Mouse (Mus musculus) right cerebral cortex, postnatal 4 days (tissue): ENCODE measurements around the gene Itgal.
A peak's percentile ranks its signal among the peaks of the same experiment; 100 is the strongest.
"Not testable (repeated sequence)": the region's sequence is repeated elsewhere in the genome, so short reads cannot be mapped to it uniquely, and the experiment has no call there.

Source experiments
- DNase-seq: peaks from one replicate; pipeline ENCODE4 v3.0.0-alpha.2; 2022

Itgal gene

DNA sequence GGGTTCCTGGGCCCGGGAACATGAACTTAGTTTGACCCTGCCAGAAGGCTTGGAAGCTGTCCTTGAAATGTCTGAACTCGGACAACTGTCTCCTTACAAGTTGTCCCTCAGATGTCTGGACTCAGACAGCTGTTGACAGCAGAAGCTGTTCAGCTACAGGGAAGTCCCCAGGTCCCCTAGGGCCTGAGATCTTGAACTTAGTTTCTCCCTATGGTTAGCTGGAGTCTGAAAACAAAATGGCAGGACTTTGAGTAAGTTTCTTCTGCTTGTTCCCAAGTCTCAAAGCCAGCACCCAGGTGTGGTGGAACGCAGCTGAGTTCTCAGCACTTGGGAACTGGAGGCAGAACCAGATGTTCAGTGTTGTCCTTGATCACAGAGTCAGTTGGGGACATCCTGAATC, 16.0 kb upstream of the Itgal start:
- no peak for DNase-seq

DNA sequence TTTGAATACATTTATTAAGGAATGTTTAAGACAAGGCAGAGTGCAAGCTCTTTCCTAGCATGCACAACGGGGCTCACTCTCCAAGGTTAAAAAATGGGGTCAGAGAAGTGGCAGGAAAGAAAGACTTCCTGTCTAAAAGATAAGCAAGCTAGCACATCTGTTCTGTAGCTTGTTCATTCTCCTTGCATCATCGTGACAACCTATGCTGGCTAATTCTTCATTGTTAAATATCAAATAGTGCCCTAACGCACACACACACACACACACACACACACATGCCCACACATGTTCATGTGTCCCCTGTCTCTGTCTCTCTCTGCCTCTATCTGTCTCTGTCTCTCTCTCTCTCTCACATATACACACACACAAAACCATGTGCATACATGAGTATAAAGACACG, 14.9 kb upstream of the Itgal start:
- no peak for DNase-seq

GRCm38 (mm10) chr7:127282190-127282589, 13.9 kb upstream of the Itgal start:
- no peak for DNase-seq

DNA sequence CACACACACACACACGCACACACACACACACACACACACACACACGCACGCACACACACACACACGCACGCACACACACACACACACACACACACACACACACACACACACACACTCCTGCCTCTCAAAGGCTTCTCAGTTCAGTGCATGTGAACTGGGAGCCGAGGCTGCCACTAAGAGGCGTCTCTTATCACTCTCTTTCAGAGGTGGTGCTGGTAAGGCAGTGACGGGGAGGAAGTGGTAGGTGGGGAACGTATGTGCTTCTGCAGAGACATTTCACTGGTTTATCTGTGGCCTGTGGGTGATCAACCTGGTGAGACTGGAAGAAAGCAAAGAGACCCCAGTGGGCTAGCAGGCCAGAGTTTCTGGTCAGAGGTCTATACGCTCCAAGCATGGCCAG, 10.9 kb upstream of the Itgal start:
- DNase-seq, result no peak

DNA sequence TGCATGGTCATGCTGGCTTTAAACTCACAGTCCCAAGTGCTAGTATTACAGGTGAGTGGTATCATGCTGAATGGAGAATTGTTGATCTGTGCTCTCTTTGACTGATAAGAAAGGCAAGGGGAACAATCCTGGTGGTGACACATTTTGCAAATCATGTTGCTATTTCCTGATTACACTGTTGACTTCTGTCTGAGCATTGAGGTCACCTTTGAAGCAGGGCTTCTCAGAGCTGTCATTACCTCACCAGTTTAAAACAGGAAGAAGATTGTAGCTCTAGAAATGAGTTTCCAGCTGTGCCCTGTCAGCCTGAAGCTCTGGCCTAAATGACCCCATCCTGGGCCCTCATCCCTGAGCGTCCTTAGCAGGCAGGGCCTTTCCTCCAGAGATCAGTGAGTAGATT, 8.1 kb upstream of the Itgal start:
- DNase-seq, result no peak

- no peak for DNase-seq
Observed at GRCm38 (mm10) chr7:127289306-127289705, 6.8 kb upstream of the Itgal start.

DNA sequence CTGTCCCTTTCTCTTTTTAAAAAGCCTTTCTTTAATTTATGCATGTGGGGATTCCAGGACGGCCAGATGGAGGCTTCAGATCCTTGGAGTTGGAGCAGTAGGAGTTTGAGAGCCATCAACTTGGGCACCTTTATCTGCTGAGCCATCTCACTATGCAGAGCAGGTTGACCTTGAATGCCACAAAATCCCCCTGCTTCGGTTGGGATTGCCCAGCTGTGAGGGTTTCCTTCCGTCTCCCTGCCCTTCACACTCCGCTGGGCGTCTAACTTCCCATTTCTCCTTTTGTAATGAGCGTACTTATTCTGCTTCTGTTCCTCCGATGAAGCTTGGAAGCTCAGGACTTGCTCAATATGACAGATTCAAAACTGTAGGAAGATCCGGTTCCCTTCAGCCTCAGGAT, 5.9 kb upstream of the Itgal start:
- no peak for DNase-seq

GRCm38 (mm10) chr7:127296786-127297555, 911 bp downstream of the Itgal start:
- DNase-seq, result no peak

DNA sequence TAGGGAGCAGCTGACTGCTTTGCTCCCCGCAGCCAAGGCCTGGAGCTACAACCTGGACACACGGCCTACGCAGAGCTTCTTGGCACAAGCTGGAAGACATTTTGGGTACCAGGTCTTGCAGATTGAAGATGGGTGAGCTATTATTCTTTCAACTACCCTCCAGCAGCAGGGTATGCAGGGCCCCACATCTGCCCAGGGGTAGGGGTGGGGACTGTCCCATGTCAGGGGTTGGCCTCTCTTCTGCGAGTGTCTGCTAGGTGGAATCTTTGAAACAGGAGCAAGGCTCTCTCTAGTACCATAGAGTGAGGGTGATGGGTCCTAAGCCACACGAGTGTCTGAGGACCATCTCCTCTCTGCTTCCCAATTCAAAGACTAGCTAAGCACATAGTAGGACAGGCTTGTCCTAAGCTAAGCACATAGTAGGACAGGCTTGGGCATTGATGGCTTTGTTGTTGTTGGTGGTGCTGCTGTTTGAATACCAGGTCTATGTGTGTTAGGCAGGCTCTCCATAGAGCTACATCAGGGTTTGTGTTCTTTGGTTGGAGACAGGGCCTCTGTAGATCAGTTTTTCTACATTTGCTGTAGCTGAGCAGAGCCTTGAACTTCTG, 1.6 kb downstream of the Itgal start:
- DNase-seq, result no peak

- no peak for DNase-seq
Observed at GRCm38 (mm10) chr7:127308431-127308830, 12.4 kb downstream of the Itgal start.

DNA sequence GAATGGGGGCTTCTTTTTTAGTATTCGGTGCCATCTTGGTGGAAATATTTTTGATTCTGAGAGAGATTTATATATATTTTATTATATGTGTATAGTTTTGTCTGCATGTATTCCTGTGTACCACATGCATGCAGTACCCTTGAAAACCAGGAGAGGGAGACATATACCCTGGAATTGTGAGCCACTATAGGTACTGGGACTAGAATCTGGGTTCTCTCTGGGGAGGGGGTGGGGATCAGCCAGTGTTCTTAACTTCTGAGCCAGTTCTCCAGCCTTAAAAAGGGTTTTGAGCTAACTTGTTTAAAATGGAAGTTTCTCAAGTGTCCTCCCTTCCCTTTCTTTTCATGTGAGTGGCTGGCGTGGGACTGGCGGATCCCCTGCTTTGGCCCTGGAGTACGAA, 12.8 kb downstream of the Itgal start:
- peak; percentile 35 for DNase-seq

DNA sequence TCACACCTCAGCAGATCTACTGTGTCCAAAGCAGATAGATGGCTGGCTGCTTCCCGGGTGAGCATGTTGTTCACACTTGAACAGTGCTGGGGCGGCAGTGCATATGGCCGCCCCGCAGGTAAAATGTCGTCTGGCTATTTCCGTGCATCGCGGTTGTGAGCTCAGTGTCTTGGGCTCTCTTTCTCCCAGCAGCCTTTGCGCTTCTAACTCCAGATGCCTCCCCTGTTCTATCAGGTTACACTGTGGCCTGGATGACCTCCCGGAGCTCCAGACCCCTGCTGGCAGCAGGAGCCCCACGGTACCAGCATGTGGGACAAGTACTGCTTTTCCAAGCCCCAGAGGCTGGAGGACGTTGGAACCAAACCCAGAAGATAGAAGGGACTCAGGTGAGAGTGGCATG, 13.9 kb downstream of the Itgal start:
- DNase-seq, result no peak

DNA sequence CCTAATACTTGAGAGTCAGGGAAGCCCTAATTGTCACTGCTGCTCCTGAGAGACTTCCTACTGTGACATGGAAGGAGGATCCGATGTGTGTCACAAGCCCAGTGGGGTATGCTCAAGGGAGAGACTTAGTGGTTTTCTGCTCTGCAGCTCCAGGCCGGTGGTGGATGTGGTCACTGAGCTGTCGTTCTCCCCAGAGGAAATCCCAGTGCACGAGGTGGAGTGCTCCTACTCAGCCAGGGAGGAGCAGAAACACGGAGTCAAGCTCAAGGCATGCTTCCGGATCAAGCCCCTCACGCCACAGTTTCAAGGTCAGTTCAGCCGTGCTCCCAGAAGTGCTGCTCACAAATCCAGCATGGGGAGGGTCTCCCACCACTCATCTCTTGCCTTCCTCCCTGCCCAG, 17.9 kb downstream of the Itgal start:
- DNase-seq, result no peak

GRCm38 (mm10) chr7:127321106-127321505, 25.0 kb downstream of the Itgal start:
- no peak for DNase-seq

DNA sequence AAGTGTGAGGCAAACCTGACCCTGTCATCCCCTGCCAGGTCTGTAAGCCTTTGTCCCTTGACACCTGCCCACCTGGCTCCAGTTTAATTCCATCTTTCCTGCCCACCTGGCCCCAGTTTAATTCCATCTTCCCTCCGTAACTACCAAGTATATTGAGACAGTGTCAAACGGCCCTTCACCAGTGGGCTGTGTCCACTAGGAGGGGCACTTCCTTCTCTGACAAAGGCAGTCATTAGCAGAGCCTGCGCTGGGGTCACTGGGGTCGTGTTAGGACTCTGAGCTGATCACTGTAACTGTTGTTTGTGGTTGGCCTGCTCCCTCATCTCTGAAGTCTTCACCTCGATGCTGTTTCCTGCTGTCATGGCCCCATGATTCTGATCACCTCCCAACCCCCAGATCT, 26.0 kb downstream of the Itgal start:
- no peak for DNase-seq

DNA sequence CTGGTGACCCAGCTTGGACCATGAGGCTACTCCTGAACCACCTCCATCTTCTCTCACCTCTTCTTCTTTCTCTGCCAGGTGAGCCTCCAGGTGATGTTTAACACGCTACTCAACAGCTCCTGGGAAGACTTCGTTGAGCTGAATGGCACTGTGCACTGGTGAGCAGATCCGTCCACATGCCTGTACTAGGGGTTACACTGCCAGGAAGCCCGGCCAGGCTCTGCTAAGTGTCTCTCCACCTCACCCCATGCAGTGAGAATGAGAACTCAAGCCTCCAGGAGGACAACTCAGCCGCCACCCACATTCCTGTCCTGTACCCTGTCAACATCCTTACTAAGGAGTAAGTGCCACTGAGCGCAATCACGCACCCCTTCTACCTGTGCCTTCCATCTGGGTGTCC, 28.9 kb downstream of the Itgal start:
- DNase-seq, result no peak

GRCm38 (mm10) chr7:127325550-127325949, 29.5 kb downstream of the Itgal start:
- no peak for DNase-seq

- DNase-seq, result peak; percentile 40
Observed at GRCm38 (mm10) chr7:127326685-127327084, 30.6 kb downstream of the Itgal start.

DNA sequence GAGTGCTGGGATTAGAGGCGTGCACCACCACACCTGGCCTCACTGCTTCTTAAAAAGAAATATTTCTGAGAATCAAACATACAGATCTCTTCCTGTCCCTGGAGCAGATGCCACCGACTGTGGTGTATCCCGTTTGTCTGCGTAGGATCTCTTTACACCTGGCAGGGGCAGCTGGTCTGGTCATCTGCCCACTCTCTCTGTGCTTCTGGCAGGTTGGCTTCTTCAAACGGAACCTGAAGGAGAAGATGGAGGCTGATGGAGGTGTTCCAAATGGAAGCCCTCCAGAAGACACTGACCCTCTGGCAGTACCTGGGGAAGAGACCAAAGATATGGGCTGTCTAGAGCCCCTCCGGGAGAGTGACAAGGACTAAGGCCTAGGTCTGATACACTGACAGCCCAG, 37.2 kb downstream of the Itgal start:
- no peak for DNase-seq

GRCm38 (mm10) chr7:127335604-127336003, 39.5 kb downstream of the Itgal start:
- no peak for DNase-seq

DNA sequence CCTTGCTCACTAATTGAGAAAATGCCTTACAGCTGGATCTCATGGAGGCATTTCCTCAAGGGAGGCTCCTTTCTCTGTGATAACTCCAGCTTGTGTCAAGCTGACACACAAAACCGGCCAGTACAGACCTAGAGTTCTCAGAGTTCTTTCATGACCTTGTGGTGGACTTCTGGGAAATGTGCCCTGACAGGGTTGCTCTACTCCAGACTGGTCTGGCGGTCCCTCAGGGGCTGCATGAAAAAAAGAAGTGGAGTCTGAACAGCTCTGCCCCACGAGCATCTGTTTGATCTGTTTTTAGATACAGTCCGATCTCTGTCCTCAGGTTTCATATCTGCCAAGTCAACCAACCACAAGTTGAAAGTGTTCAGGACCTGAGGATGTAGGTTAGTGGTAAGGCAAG, 41.6 kb downstream of the Itgal start:
- DNase-seq, result no peak

GRCm38 (mm10) chr7:127341356-127341755, 45.3 kb downstream of the Itgal start:
- no peak for DNase-seq

DNA sequence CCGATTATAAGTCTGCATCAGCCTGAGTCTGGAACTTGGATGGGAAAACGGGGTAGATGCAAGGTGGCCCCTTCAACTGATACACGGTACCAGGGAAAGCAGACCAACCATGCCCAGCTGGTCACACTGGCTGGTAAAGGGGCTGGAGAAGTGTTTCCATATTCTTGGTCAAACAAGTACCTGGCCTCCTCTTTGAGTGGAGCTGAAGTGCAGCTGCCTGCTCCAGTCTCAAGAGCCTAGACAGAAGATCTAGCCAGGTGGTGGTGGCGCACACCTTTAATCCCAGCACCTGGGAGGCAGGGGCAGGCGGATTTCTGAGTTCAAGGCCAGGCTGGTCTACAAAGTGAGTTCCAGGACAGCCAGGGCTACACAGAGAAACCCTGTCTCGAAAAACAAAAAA, 45.8 kb downstream of the Itgal start:
- not testable (repeated sequence) for DNase-seq

DNA sequence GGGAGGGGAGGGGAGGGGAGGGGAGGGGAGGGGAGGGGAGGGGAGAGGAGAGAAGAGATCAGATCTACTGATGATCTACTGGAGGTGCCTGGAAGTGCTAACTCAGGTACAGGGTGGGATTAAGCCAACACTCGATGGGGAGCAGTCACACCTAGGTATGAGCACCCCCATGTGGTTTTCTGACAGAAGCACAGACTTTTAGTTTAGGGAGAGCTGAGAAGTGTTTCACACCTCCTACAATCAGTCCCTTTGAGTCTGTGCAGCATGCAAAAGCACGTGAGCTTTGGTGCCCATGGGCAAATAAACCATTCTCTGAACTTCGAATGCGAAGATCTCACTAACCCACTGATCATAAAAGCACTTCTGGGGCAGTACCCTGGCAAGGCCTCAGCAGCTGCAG, 46.3 kb downstream of the Itgal start:
- no peak for DNase-seq

DNA sequence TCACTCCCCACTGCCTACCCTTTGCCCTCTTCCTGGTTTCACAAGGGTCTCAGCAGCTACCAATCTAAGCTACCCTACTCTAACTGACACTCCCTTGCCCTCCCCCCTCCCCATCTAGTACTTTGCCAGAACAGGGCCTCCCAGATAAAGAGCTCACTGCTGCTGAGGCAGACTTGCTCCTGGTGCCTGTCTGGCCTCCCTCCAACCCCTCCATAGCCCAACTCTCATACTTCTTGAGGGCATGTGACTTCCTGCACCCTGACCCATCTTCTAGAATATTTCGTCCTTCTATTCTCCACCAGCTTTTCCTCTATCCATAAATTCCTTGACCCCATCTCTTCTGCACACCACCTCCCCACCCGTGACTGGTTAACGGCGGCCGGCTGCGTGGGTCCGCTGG, 46.8 kb downstream of the Itgal start:
- DNase-seq, result no peak
